In genomic region chr10:40469145-40469544, GRCm38 (mm10) we compare ENCODE assay signal across 23 mouse cellular contexts.
"Had no signal": no experiment of that assay in that cellular context is flagged by ENCODE, and none has a peak within 500 bp of the region (broad histone marks: within the 10 kb centered on the region; RNA-seq: fewer than 3 reads in every experiment).

No protein-coding gene starts in this region.

- H3K27ac ChIP-seq: limb, embryonic 12.5 days; limb, embryonic 15.5 days; liver, embryonic 15.5 days; neural tube, embryonic 12.5 days; neural tube, embryonic 15.5 days; stomach, postnatal 0 days had no signal

- H3K4me2 ChIP-seq: limb, embryonic 12.5 days; limb, embryonic 15.5 days; liver, embryonic 11.5 days; liver, embryonic 15.5 days; midbrain, embryonic 11.5 days; neural tube, embryonic 12.5 days; neural tube, embryonic 15.5 days had no signal

- H3K4me1 ChIP-seq: limb, embryonic 12.5 days; limb, embryonic 15.5 days; liver, embryonic 15.5 days; neural tube, embryonic 12.5 days; neural tube, embryonic 15.5 days had no signal

- H3K9ac ChIP-seq: limb, embryonic 12.5 days; limb, embryonic 15.5 days; liver, embryonic 15.5 days; neural tube, embryonic 12.5 days; neural tube, embryonic 15.5 days had no signal

- ATAC-seq: inflammation-experienced regulatory T-cells, adult 6 months; intestine, embryonic 16.5 days had no signal

- H3K4me3 ChIP-seq: layer of hippocampus, adult 2 months; limb, embryonic 12.5 days; limb, embryonic 15.5 days; liver, embryonic 15.5 days; neural tube, embryonic 12.5 days; neural tube, embryonic 15.5 days had no signal

- DNase-seq: kidney, adult 18-20 months; kidney, adult 9 months; kidney, postnatal 14 days; layer of hippocampus, adult 9-11 months; lung, adult 2 months; lung, postnatal 14 days; lung, postnatal 4 days; midbrain, embryonic 14.5 days; right cerebral cortex, adult 18-20 months; right cerebral cortex, postnatal 14 days; right cerebral cortex, postnatal 4 days; thymus, postnatal 4 days had no signal

- H3K27me3 ChIP-seq: limb, embryonic 12.5 days; limb, embryonic 15.5 days; liver, embryonic 15.5 days; neural tube, embryonic 12.5 days; neural tube, embryonic 15.5 days had no signal

- H3K9me3 ChIP-seq: limb, embryonic 12.5 days; limb, embryonic 15.5 days; liver, embryonic 15.5 days; neural tube, embryonic 12.5 days; neural tube, embryonic 15.5 days had no signal
